Mouse (Mus musculus) adrenal gland, postnatal 36 days (tissue): ENCODE results near the gene Ino80. TPM values are rescaled to one million over a fixed set of nuclear protein-coding genes. Genes with fewer than 3 reads are reported as not detected.
"Not testable (repeated sequence)": the region's sequence is repeated elsewhere in the genome, so short reads cannot be mapped to it uniquely, and the experiment has no call there.

Experiments used
- DNase-seq, 2 experiments: peaks; one replicate each; pipeline ENCODE4 v3.0.0; 2021; ENCODE audit warnings: mixed read lengths in 1 of 2
- long read RNA-seq, 2 experiments: library from polyadenylated mRNA; stranded (forward); transcript quantifications; one replicate each; pipeline ENCODE4 v2.0.0; 2021; ENCODE audit warnings: borderline sequencing depth in 2 of 2
- total RNA-seq, 2 experiments: library from RNA; stranded (reverse); gene quantifications; 2 replicates each; pipeline ENCODE4 v1.2.3; 2021

Gene Ino80
- 10 to 100 TPM; 20.5 to 22.5 TPM for total RNA-seq
- long read RNA-seq, experiment 1, partial matches to known transcripts = 2 of 2 reads
- long read RNA-seq, experiment 1, other reads (novel, unspliced or antisense) = 0 of 2 reads
- long read RNA-seq, experiment 2, full-length matches to known transcripts = 1 of 1 reads
- long read RNA-seq, experiment 2, partial matches to known transcripts = 0 of 1 reads
- long read RNA-seq, experiment 2, other reads (novel, unspliced or antisense) = 0 of 1 reads

DNA sequence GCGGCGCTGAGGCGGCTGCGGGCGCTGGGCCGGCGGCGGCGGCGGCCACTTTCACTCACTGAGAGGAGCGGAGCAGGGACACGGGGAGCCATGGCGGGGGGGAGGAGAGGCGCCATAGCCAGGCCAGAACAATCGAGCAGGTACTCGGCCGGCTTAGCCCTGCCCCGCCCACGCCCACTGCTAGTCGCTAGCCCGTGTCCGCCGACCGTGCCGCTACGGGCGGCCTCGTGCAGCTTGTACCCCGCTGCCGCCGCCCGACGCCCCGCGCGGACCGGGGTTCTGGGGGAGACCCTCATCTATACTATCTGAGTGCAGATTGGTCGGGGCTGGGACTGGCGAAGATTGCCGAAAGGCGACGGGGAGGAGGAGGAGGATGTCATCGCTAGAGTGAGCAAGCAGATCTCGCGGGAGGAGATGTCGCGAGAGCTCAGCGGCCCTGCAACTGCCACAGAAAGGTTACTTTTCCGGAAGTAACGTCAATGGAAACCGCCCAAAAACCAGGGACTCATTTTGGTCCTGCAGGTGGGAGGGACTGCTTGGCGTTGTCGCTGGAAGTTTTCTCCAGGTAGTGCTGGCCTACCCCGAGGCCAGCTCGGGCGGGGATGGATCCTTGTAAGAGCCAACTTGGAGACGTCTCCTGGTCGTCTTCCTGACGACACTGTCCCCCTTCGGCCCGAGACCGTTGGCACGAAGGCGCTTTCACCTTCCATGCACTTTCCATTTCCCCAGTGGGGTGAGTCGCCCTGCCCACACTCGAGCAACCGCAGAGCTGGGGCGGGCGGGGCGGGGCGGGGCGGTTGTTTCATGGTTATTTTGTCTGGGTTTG lies at the start of gene Ino80:
TSS of gene Ino80 (minus strand) at position 117 of the 826 bp plus-strand sequence.
- peak; percentile 98 to 99 for DNase-seq

- no peak for DNase-seq
These were observed 47.9 kb upstream of the Ino80 start for GRCm38 (mm10) chr2:119525422-119525821.

DNA sequence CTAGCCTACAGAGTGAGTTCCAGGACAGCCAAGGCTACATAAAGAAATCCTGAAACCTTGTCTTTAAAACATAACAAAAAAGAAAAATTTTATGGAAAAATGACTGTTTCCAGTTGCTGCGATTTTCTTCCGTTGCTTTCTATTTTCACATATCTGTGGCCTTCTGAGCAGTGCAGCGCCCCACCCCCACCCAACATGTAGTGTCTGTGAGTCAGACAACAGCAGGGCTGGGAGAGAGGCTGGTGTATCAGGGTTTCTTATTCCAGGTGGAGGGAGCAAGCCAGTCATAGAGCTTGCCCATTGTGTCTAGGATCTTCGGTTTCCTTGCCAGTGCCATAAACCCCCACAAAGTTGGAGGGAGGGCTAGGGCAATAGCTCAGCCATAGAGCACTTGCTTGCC lies 46.3 kb upstream of the Ino80 start:
- DNase-seq = peak; percentile 39 to 40

DNA sequence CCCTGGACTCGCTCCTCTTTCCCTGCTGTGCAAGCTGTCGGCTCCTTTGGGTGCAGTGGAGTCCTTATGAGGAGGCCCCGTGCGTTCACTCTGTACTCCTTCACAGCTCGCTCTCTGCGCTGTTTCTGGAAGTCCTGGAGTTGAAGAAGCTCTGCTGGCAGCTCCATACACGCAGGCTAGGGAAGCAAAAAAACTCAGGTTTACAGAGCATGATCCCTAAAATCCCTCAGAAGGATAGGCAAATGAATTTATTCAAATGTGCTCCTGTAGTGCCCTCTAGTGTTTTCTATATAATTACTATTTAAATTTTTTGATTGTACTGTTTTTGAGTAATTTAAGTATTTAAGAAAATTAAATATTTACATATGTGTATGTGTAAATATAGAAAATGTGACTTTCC lies 43.1 kb upstream of the Ino80 start:
- DNase-seq = no peak

DNA sequence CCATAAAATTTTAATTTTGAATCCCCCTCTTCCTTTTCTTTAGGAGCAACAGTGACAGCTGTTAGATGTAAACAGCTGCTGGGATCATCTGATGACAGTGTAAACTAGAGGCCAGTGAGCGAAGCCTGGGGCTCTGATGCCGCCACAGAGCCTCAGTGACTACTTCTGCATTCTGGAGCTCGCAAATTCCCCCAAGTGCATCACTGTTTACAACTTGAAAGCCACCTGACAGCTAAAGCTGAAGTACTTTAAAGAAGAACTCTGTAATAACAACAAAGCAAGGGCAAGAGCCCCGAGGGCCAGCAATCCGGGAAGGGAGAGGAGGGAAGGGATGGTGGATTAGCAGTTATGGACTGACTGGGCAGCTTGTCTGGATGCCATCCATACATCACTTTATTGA lies 39.3 kb upstream of the Ino80 start:
- no peak for DNase-seq

DNA sequence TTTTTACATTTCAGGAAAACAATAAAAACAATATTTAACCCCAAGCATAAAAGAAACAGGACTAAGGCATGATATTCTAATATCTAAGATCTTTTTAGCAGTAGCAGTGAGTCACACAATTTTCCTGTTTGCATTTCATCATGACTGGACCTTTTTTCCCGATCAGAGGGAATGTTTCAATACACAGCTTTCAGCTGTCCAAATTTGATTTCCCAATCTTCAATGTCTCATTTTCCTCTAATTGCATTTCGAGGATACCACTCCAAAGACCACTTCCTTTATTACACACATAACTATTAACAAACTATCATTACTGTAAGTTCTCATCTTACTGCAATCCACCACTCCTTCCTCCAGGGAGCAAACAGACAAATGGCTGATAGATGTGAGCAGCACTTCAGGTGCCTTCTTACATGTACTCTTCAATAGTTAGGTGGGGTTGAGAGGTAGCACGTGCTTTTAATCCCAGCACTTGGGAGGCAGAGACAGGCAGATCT lies 36.6 kb upstream of the Ino80 start:
- DNase-seq = no peak

- DNase-seq = no peak
These were observed 34.8 kb upstream of the Ino80 start for GRCm38 (mm10) chr2:119512292-119512691.

- no peak for DNase-seq
These were observed 33.4 kb upstream of the Ino80 start for GRCm38 (mm10) chr2:119510856-119511255.

DNA sequence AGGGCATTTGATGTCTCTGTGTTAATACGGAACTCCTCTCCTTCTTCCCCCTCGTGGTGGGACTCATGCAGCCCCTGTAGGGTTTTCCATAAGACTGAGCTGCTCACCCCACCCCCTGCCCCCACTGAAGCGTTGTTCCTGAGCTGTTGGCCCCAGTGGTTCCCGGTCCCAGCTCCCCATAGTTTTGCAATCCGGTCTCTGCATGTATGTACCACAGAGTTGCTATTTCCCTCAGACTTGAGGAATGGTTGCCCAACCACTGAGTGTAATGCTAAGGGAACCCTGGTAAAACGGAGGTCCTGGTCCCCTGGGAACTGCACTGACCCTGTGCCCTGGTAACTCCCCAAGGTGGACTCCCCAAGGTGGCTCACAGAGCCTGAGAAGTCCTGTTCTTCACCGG lies 31.0 kb upstream of the Ino80 start:
- not testable (repeated sequence) for DNase-seq

DNA sequence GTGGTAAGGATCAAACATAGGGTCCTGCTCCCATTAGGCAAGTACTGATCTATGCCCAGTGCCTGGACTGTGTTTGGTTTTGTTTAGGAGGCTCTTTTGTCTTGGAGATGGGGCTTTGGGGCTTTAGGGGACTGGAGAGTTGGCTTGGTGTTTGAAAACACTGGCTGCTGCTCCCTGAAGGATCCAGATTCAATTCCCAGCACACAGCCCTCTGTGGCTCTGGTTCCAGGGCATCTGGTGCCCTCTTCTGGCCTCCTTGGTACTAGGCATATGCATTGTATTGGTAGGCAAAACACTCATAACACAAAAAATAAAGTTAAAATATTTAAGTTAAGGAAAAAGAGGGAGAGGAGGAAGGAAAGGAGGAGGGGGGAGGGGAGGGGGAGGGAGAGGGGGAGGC lies 29.6 kb upstream of the Ino80 start:
- peak; percentile 11 to 40 for DNase-seq

DNA sequence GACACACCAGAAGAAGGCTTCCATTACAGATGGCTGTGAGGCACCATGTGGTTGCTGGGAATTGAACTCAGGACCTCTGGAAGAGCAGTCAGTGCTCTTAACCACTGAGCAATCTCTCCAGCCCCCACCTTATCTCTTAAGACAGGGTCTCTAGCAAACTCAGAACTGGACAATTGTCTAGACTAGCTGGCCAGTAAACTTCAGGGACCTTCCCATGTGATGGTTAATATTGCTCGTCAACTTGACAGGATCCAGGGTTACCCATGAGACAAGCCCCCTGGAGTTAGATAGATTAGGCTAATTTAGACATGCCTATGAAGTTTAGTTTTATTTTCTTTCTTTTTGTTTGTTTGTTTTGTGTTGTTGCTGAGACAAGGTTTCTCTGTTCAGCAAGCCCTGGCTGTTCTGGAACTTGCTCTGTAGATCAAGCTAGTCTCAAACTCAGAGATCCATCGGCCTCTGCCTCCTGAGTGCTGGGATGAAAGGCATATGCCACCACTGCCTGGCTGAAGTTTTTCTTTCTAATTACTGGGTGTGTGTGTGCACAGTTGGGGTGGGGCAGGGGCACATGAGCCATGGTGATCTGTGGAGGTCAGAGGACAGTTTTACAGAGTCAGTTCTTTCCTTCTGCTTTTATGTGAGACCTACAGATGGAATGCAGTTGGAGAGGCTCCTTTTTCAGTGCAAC lies 23.6 kb upstream of the Ino80 start:
- no peak for DNase-seq

DNA sequence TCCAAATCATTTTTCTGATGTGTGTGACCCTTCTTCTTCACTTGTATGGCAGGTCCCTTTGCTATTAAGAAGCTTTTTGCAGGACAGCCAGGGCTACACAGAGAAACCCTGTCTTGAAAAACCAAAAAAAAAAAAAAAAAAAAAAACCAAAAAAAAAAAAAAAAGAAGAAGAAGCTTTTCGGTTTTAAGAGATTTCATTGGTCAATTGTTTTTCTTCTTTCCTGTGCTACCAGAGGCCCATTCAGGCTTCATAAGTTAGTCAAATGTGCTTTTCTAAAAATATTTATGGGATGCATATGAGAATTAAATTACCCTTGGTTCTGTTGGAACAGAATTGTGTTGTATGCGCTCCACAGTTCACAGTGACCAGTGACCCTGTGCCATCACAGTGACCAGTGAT lies 21.4 kb upstream of the Ino80 start:
- no peak for DNase-seq

DNA sequence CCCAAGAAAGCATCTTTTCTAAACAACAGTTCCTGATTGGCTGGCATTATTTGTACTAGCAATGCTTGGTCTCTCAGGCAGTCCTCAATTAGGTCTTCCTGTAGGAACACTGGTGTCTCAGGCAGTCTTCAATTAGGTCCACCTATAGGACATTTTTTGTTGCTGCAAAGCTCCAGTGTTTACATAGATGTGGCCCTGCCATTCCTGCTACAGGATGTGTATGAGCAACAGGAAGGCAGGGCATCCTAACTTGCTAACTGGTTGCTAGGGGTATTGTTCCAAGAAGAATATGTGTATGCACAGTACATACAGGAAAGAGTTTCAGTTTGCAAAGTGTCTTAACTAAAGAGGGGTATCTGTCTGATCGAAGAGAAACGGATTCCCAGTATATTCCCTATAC lies 18.6 kb upstream of the Ino80 start:
- DNase-seq = no peak

- peak; percentile 49 to 55 for DNase-seq
These were observed 14.5 kb upstream of the Ino80 start for GRCm38 (mm10) chr2:119491953-119492352.

GRCm38 (mm10) chr2:119486488-119486887 lies 9.0 kb upstream of the Ino80 start:
- DNase-seq = no peak

DNA sequence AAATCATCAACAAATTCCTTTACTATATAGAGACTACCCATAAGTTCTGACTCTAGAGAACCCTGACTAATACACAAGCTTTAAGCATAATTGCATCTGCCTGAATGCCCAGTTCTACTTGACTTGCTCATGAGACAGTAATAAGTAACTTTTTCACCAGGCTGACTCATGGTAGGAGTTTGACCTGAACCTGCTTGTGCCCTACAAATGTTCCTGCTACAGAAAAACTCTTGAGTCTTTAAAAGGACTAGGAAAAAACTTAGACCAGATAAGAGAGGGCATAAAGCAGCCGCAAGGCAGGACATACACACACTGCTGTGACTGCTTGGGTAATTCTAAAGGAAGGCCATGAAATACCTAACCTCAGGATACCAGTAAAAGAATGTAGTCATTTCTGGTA lies 4.8 kb upstream of the Ino80 start:
- no peak for DNase-seq

GRCm38 (mm10) chr2:119478397-119478749 lies 886 bp upstream of the Ino80 start:
- DNase-seq = no peak

- DNase-seq = peak; percentile 81 to 85
These were observed 681 bp downstream of the Ino80 start for GRCm38 (mm10) chr2:119476621-119477391.

GRCm38 (mm10) chr2:119476166-119476565 lies 1.3 kb downstream of the Ino80 start:
- DNase-seq = no peak

GRCm38 (mm10) chr2:119463945-119464344 lies 13.5 kb downstream of the Ino80 start:
- DNase-seq = no peak

- DNase-seq = no peak
These were observed 14.2 kb downstream of the Ino80 start for GRCm38 (mm10) chr2:119463114-119463775.

DNA sequence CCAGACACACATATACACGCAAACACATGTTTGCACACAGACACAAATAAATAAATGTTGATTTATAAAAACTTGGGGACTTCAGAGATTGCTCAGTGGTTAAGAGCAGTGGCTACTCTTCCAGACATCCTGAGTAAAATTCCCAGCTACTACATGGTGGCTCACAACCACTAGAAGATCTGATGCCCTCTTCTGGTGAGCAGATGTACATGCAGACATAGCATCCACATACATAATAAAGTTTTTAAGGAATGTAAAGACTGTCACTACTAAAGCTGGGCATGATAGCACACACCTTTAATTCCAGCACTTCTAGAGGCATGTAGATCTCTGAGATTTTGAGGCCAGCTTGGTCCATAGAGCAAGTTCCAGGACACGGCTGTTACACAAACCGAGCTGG lies 16.5 kb downstream of the Ino80 start:
- no peak for DNase-seq
